Mouse (Mus musculus): Measurements from ENCODE around the gene Atp13a3.
"Not testable (repeated sequence)": the region's sequence is repeated elsewhere in the genome, so short reads cannot be mapped to it uniquely, and the experiment has no call there.

The Atp13a3 gene

DNA sequence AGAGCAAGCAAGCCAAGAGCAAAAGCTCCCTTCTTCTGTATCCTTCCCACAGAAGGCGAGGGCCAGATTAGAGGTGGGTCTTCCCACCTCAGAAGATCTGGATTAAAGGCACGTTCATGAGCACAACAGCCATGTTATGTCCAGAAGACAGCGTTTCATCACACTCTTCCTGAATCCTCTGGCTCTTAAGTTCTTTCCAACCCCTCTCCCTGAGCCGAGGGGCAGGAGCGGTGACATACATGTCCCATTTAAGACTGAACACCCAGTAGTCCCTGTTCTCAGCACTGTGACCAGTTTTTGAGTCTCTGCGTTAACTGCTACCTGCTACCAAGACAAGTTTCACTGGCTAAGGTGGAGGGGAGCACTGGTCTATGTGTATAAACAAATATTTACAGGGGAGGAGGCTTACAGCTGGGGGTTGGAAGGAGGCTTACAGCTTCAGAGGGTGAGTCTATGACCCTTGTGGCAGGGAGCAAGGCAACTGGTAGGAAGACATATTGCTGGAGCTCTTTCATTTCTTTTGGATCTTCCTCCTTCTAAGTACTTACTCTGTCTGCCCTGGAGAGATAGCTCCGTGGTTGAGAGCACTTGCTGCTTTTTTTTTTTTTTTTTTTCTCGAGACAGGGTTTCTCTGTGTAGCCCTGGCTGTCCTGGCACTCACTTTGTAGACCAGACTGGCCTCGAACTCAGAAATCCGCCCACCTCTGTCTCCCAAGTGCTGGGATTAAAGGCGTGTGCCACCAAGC, at the start of gene Atp13a3:
Atp13a3 (minus strand) TSS at position 51 of the 746 bp plus-strand sequence.
- no peak for DNase-seq

DNA sequence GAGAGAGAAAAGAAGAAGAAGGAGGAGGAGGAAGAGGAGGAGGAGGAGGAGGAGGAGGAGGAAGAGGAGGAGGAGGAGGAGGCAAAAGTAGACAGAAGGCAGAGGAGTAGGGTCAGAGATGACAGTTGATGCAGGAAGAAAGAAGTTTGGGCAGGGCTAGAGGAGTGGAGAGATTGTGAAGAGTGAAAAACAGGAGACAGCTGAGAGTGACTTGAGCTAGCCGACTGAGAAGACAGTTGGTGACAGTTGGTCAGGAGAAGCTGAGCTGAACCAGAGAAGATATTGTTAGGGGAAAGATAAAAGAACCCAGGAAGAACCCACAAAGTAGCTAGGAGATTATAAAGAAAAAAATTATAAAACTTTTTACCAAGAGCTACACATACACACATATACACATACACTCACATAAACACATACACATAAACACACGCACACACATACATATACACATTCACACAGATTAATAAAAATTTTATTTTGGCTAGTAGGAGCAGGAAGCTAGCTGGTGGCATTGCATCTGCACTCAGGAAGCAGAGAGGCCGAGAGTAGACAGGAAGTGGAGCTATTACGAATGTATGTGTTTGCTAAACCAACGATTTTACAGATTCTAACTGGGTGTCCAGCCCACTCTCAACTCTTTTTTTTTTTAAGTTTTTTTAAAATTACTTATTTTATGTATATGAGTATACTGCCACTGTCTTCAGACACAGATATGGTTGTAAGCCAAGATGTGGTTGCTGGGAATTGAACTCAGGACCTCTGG, 47.6 kb upstream of the Atp13a3 start:
- DNase-seq, result no peak

DNA sequence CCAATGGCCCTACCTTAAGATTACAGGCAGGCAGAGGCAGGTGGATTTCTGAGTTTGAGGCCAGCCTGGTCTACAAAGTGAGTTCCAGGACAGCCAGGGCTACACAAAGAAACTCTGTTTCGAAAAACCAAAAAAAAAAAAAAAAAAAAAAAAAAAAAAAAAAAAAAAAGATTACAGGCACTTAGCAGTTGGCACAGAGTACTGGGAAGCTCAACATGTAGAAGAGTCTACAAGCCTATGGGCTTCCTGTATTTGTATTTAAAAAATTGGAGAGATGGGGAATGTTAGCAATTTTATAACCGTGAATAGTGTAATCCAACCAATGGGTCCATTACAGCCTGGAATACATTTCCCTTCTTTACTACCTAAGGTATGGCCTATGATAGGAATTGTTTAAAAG, 45.4 kb upstream of the Atp13a3 start:
- not testable (repeated sequence) for DNase-seq

DNA sequence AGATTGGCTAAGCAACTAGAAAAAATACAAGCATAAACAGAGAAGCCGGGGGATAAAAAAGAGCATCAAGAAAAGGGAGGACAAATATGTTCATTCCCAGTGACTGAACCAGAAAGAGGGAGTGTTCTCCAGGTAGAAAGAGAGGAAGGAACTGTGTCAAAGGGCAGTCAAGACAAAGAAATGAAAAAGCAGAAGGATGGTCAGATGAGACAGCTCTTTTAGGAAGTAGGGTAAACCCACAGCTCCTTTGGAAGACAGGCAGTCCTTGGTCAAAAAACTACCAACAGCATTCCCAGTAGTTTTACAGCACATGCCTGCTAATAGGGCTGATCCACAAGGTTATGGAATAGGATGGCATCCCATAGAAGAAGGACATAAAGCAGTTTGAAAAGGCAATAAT, 43.2 kb upstream of the Atp13a3 start:
- no peak for DNase-seq

DNA sequence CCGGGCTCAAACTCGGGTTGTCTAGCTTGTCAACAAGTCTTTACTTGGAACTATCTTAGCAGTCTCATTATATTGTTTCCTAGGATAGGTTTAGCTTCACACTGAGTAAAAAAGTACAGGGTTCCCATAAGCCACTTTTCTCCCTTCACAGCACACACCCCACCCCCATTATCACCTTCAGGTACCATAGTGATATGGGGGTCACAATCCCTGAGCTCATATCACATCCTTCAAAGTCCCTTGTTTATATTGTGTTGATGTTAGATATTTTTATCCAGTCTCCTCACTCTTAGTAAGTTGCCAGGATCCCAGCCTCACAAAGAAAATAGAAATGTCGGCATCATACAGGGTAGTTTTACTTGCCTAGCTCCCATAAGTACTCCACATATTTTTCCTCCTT, 42.4 kb upstream of the Atp13a3 start:
- no peak for DNase-seq

DNA sequence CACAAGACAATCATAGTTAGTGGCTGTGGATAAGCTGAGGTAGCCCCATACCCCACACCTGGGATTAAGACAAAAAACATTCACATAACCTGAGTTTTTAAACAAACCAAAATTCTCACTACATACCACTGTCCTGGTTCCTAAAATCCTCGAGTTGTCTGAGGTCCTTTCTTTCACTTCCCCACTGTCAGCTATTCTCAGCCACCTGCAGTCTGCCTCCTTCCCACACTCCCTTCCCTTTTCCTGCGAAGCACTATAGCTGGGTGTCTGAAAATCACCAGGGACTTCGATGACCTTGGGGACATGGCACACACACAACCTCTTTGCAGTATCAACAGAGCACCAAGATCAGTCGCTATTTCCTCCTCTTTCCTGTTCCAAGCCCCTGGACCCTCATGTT, 41.9 kb upstream of the Atp13a3 start:
- no peak for DNase-seq

DNA sequence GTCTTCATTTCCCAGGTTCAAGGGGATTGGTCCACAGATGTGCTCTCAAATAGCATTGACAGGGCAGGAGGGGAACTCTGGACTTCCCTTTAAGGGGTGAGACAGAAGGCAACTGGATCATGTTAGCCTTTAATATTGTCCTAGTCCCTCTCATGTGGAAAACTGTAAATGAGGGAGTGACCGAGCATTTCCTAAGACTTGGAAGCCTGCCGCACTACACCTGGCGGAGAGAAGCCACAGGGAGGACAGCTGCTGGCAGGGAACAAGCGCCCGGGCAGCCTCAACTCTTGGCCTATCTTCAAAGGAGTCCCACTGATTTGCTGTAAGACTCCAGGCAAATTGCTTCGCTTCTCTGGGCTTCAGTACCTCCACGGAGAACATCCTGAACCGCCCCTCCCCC, 37.6 kb upstream of the Atp13a3 start:
- peak; percentile 29 to 46 for DNase-seq

DNA sequence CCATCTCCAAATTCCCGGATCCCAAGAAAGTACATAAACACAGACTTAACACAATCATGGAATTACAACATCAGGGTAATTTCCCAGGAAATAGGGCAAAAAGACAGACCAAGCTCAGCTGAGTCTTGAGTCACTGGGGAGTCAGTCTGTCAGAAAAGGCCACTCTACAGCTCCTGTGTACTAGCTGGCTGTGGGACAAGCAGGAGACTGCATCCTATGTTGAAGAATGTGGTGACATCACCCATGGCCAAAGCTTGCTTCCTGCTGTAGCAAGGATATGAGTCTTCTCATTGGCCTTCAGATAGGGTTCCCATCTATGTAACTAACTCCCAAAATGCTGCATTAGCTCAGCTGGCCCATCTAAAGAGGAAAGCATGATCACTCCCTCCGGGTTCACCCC, 36.7 kb upstream of the Atp13a3 start:
- no peak for DNase-seq

DNA sequence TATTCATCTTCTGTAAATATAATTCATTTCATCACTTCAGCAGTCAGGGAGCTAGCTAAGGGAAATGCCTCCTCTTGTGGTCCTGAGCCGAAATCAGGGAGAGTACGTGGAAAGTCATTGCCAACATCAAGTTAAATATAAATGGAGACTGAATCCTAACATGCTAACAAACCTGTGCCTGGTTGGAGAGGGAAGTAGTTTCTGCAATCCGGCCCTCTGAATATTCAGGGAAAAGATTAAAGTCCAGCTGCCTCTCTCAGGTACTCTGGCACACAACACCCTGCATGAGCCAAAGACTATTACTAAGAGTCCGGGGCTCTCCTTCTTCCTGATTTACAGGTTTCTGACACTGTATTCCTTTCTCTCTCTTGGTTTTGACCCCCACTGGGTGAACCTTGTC, 35.6 kb upstream of the Atp13a3 start:
- peak; percentile 56 to 85 for DNase-seq

DNA sequence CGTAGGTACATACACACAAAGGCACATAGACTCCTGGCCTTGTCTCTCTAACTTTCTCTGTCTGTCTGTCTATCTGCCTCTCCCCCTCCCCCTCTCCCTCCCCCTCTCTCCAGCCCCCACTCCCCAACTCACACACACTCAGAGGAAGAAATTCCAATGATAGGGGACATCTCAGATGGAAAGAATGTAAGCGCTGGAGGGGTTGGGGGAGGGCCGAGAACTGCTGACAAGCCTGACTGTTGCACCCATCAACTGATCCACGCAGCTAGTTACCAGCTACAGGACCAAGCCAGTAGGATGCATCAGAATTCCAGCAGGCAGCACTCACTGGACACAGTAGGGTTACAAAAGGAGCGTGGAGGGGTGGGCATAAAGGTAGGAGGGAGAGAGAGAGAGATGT, 34.1 kb upstream of the Atp13a3 start:
- no peak for DNase-seq

DNA sequence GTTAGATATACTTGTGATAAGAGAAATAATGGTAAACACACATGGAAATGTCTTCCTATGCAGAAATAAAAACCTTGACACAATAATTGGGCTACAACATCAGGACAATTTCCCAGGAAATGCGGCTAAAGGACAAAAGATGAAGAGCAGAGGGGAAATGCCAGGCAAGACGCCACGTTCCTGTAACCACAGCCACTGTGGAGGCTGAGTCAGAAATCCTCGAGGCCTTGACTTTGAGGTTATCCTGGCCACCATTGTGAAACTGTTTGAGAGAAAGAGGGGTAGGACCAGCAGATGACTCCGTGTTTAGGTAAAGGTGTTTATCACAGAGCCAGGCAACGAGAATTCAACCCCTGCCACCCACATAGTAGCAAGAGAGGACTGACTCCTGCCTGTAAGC, 33.6 kb upstream of the Atp13a3 start:
- no peak for DNase-seq

DNA sequence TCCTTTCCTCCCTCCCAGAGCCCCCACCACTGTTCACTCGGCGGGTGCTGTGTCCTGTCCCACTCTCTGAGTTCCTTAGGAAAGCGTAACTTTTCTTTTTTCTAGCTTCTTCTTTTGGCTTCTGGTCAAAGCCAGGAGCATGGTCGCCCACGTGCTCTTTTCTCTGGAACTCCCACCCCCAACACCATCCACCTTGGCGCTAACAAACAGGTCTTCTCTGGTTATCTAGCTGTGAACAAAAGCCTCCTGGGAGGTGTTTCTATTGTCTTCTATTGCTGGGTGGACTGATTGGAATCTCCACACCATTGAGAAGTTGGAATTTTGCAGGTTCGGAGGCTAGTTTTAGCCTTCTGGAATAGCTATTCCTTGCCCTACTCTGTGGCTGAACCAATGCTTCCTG, 30.5 kb upstream of the Atp13a3 start:
- no peak for DNase-seq

DNA sequence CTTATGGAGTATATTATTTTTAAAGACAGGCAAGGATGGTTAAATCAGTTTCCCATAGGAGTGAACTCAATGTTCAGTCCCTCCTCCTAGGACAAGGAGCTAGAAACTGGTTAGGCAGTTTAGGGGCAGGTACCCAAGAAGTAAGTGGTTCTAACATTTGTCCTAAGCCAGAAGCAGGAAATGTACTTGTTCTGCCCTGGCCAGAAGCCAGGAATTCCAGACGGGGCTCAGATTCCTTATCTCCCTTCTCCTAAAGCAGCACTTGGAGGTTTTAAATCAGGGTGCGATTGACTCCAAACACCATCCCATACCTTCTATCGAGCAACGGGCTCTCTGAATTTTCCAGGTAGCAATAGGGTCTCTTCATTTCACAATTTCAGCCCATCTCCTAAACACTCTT, 29.6 kb upstream of the Atp13a3 start:
- peak in 1 of 2 experiments; percentile 41 for DNase-seq

DNA sequence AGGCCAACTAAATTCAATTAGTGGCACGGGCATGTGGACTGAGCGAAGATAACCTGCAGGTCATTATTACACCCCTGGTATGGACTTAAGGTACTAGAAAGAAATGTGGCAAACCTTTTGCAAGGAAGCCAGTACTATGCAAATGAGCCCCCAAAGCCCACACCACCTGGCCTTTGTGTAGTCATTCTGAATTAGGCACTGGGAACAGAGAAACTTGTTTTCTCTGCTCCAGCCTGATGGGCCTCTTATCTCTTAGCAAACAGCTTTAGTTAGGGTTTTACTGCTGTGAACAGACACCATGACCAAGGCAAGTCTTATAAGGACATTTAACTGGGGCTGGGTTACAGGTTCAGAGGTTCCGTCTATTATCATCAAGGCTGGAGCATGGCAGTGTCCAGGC, 27.4 kb upstream of the Atp13a3 start:
- no peak for DNase-seq

DNA sequence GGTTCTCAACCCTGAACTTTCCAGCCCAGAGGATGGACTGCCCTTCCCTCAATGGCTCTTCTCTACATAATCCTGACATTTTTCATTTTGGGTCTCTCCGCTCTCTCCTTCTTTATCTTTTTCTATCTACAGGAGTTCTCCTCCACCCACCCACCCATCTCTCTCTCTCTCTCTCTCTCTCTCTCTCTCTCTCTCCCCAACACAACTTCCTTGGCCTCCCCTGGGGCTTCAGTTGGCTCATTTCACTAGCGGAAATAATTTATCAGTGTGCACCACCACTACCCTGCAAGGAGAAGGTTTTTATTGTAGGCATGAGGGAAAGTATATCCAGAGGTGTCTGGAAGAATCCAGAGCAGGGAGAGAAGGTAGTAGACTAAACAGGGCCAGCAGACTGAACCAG, 26.3 kb upstream of the Atp13a3 start:
- DNase-seq, result no peak

DNA sequence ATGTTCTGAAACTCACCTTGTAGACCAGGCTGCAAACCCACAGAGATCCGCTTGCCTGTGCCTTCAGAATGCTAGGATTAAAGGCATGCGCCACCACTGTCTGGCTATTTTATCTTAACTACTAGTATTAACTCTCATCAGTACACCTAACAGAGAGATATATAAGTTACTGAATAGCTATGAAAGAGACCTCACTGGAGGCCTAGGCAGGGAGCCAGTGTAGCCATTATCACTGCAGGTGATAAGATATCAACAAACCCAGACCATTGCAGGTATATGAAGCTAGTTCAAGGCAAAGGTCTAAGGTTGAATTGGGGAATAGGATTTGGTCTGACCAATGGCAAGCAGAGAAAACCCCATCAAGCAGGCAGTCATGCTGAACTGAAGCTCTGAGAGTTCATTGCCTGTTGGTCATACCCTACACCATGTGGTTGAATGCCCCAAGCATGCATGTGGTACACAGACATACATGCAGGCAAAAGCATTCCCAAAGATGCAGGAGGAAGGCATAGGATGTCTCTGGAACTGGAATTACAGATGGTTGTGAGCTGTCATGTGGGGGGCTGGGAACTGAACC, 24.8 kb upstream of the Atp13a3 start:
- no peak for DNase-seq

DNA sequence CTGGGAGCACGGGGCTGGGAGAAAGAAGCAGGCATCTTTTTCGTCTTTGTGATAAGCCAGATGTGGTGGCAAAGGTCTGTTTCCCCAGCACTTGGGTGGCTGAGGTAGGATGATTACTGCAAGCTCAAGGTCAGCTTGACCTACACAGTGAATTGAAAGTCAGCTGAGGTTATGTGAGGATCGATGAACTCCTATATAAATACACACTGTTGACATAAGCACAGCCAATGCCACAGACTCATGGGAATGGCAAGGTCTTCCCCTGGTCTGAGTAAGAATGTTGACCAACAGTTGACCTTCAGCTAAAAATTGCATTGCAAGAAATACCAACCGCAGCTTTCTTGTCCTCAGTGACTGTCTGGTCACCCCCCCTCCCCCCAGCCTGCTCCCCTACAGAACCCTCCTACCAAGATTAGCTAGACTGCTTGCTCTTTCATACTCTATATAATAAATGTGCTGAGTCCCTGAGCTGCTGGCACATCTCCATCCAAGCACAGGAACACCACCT, 23.0 kb upstream of the Atp13a3 start:
- no peak for DNase-seq

DNA sequence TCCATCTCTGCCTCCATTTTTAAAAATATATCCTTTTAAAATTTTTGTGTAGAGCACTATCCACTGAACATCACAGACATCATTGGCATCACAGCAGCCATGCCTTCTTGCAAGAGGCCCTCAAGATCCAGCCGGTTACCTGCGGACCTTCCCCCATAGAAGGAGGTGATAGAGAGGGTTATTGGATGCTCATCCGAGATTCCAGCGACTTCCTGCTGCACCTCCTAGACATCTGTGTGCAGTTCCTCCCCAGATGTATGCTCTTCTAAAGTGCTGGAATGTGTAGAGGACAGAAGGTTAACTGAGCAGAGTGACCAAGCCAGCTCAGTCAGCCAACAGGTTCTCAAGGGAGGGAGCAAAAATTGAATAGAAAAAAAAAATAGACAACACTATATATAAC, 21.7 kb upstream of the Atp13a3 start:
- no peak for DNase-seq

DNA sequence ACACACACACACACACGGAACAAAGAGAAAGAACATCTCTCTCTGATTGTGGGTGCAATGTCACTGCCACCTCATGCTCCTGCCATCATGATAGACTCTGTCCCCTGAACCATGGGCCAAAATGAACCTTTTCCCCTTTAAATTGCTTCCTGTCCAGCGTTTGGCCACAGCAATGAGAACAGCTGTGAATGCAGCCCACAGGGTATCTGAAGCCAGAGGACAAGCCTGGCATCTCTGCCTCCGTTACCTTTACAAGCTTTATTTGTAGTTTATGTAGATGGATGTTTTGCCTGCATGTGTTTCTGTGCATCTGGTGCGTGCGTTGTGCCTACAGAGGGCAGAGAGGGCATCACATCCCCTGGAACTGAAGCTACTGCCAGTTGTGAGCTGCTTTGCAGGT, 21.2 kb upstream of the Atp13a3 start:
- DNase-seq, result no peak

DNA sequence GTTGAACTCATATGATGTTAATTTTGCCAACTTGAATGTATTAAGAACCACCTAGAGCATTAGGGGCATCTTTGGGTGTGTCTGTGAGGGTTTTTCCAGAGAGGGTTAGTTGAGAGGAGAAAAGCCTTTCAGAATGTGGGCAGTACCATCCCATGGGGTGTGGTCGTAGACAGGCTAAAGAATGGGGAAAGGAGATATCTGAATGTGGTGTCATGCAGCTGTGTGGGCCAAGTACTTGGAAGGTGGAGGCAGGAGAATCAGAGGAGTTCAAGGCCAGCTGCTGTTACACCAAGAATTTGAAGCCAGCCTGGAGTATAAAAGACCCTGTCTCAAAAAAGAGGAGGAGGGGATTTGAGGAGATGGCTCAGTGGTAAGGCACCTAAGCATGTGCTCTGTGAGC, 20.2 kb upstream of the Atp13a3 start:
- DNase-seq, result no peak

DNA sequence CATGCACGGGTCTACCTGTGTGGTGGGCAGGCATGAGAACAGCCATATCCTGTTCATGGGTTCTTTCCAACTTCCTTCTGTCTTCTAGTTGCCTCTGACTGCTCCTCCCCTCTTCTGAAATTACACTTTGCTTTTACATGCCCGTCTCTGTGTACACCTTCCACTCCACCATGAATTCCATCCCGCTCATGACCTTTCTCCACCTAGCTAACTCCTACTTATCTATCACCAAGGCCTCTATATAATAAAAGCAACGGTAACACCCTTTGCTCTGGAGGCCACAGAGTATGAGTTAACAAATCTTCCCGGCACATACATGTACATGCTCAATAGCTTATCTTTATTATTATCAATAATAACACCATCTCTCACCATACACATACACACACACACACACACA, 18.3 kb upstream of the Atp13a3 start:
- DNase-seq, result no peak

DNA sequence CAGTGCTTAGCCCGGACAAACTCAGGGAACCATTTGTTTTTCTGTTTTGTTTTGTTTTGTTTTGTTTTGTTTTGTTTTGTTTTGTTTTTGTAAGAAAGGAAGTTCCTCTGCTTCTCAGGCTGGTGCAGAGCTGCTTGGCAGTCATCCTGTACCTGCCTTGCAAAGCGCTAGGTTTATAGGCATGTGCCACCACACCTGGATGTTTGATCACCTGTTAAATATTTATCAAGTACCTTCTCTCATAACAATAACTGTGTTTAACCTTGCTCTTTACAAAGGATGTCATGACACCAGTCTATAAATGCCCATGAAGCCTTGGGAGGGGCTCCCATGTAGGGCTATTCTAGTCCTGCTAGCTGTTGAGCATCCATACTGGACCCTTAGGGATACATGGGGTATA, 10.9 kb upstream of the Atp13a3 start:
- DNase-seq, result no peak

DNA sequence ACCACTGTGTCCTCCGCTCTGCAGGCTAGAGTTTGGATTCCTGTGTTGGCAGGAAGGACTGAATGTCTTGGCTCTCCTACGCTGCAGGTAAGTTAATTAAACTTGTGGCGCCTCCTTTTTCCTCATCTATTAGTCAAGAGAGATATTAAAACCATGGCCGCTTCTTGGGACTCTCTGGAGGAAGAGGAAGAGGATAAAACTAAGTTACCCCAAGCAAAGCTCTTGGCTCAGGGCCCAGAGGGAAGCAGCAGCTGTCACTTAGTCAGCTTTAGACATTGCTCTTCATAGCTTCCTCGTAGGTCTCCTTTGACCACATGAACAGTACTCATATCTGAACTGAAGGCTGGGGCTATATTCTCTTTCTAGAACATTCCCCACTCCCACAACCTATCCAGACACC, 10.5 kb upstream of the Atp13a3 start:
- peak; percentile 18 to 67 for DNase-seq

DNA sequence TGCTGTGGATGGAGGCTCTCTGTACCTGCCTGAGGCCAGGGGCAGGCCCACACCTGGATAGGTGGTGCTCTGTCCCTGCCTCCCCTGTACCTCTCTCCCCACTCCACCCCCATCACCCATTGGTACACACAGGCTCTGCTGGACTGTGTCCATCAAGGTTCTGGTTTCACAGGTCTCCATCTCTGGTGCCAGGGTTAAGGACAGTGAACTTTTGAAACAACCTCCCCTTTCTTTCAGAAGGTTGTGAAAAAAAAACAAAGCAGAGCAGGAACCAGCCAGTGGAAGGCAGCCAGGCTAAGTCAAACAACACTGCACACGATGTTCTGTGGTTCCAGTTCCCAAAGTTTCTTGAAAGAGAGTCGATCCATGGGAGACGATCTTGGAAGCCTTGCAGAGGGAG, 6.9 kb upstream of the Atp13a3 start:
- peak; percentile 46 to 61 for DNase-seq

Data from kidney, postnatal 36 days (tissue).